Comparison of ENCODE assay signal across 12 mouse cellular contexts in genomic region chr12:17583860-17584259, GRCm38 (mm10). TPM values are rescaled to one million over a fixed set of nuclear protein-coding genes. Genes with fewer than 3 reads are reported as not detected.
DNase-seq lines count a peak whose midpoint lies in the region; ATAC-seq lines count a peak whose summit lies in the region.
"Had no signal": no experiment of that assay in that cellular context is flagged by ENCODE, and none has a peak within 500 bp of the region (broad histone marks: within the 10 kb centered on the region; RNA-seq: fewer than 3 reads in every experiment).

No protein-coding gene starts in this region.

- H3K4me3 ChIP-seq in midbrain, embryonic 16.5 days (ENCODE audit: low read depth, low read length): no peak overlapping the region
- no peak overlapping the region for H3K4me3 ChIP-seq in liver, embryonic 11.5 days (ENCODE audit: low read depth, low read length)
- H3K4me3 ChIP-seq: heart, embryonic 15.5 days had no signal

- peaks cover 6% of the 10 kb centered on the region; the same call in 1 of the 2 replicates for H3K4me1 ChIP-seq in midbrain, embryonic 16.5 days (ENCODE audit: control insufficient read depth, insufficient read depth, low read length)
- H3K4me1 ChIP-seq in liver, embryonic 11.5 days (replicated peaks; ENCODE audit: control insufficient read depth, insufficient read depth, low read length): no peaks in the 10 kb centered on the region
- H3K4me1 ChIP-seq: heart, embryonic 15.5 days had no signal

- DNase-seq in kidney, postnatal 4 days: peak; percentile 18 to 45
- no peak for DNase-seq in kidney, adult 8-10 months
- peak; percentile 49 for DNase-seq in brain, adult 2 months (ENCODE audit: low read depth, low spot score)
- DNase-seq in forelimb bud, embryonic 11.5 days (ENCODE audit: low read depth, low spot score): peak; percentile 28
- no peak for DNase-seq in adrenal gland, adult 8-10 months
- DNase-seq in testis, postnatal 14 days (ENCODE audit: low spot score): no peak
- no peak for DNase-seq in liver, embryonic 11.5 days (ENCODE audit: low spot score)
- DNase-seq: cerebellum, adult 18-20 months; thymus, postnatal 4 days had no signal

- no peaks in the 10 kb centered on the region for H3K27me3 ChIP-seq in midbrain, embryonic 16.5 days (ENCODE audit: control insufficient read depth, insufficient read depth, low read depth, low read length)
- H3K27me3 ChIP-seq in liver, embryonic 11.5 days (replicated peaks; ENCODE audit: control insufficient read depth, insufficient read depth, low read length): no peaks in the 10 kb centered on the region
- H3K27me3 ChIP-seq: heart, embryonic 15.5 days had no signal

- H3K27ac ChIP-seq in midbrain, embryonic 16.5 days (ENCODE audit: low read length): no peak overlapping the region
- H3K27ac ChIP-seq in liver, embryonic 11.5 days (ENCODE audit: low read depth, low read length): no peak overlapping the region
- H3K27ac ChIP-seq: heart, embryonic 15.5 days had no signal

- no peaks in the 10 kb centered on the region for H3K9me3 ChIP-seq in midbrain, embryonic 16.5 days (replicated peaks; ENCODE audit: control insufficient read depth, low read length, poor library complexity, severe bottlenecking)
- H3K9me3 ChIP-seq in liver, embryonic 11.5 days (ENCODE audit: control insufficient read depth, low read length): no peaks in the 10 kb centered on the region
- H3K9me3 ChIP-seq: G1E; heart, embryonic 15.5 days had no signal

- 0 out of 2 replicates have a peak overlapping the region, but pooled peaks have one; percentile 10 for H3K9ac ChIP-seq in midbrain, embryonic 16.5 days (ENCODE audit: low read depth, low read length)
- no peak overlapping the region for H3K9ac ChIP-seq in liver, embryonic 11.5 days (ENCODE audit: low read depth, low read length)
- H3K9ac ChIP-seq: heart, embryonic 15.5 days had no signal

- 21% methylated on average over 3 of the region's 3 CpGs for WGBS in midbrain, embryonic 16.5 days
- WGBS in liver, embryonic 11.5 days: 44% methylated on average over 3 of the region's 3 CpGs

- H3K4me2 ChIP-seq in midbrain, embryonic 16.5 days (ENCODE audit: low read length): no peak overlapping the region
- no peak overlapping the region for H3K4me2 ChIP-seq in liver, embryonic 11.5 days
- H3K4me2 ChIP-seq: heart, embryonic 15.5 days had no signal

- no peaks in the 10 kb centered on the region for H3K36me3 ChIP-seq in midbrain, embryonic 16.5 days (ENCODE audit: control insufficient read depth, insufficient read depth, low read length)
- H3K36me3 ChIP-seq in liver, embryonic 11.5 days (ENCODE audit: control insufficient read depth, insufficient read depth, low read length): no peaks in the 10 kb centered on the region
- H3K36me3 ChIP-seq: G1E; heart, embryonic 15.5 days had no signal

- ATAC-seq in midbrain, embryonic 16.5 days: peak; percentile 84
- no peak for ATAC-seq in liver, embryonic 11.5 days (replicated peaks; ENCODE audit: low FRiP score)

RNA-seq across cellular contexts. Expression of gene Odc1, which starts 39.3 kb away (rescaled TPM):
- 113 and 132 TPM in 2 replicates for polyA plus RNA-seq in midbrain, embryonic 16.5 days (2015; fragmentation: Nextera tagmentation; extraction: Ambion mirVana)
- total RNA-seq in adrenal gland, adult 8-10 months (2022): 100 to 1,000 TPM; 298 to 415 (median 329) TPM
- polyA plus RNA-seq in liver, embryonic 11.5 days (2014; fragmentation: Nextera tagmentation; extraction: Ambion mirVana): 446 and 497 TPM in 2 replicates

Comparison
In these comparisons a context has a peak if more than half of its experiments do, and no peak if none do; other contexts are left out.
1. DNase-seq: peak in kidney, postnatal 4 days (2 of 2), brain, adult 2 months (single experiment) and forelimb bud, embryonic 11.5 days (single experiment); none in kidney, adult 8-10 months (0 of 2), adrenal gland, adult 8-10 months (single experiment), testis, postnatal 14 days (single experiment) and liver, embryonic 11.5 days (single experiment).